Mouse (Mus musculus) heart, adult 11 months (tissue): ENCODE measurements at regions not wholly inside any gene's neighbourhood (a gene's known extent, or its start where the extent isn't known, plus 50 kb on each side); places are given as distances from the start of the nearest gene placed in this dataset.

Experiments used
- DNase-seq: peaks from one replicate; pipeline ENCODE4 v3.0.0; 2022

DNA sequence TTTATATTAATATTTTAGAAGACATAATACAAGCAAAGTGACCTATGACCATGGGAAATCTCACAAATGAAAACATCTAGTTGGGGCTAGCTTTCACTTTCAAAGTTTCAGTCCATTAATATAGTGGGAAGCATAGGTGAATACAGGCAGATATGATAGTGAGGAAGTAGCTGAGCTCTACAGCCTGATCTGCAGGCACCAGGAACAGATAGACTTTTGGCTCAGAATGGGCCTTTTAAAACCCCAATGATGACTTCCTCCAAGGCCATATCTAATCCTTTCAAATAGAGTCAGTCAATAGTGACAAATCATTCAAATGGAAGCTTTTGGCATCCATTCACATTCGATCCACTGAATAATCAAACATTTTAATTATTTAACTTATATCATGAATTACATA is 581.6 kb upstream of the Pcdh17 start:
- no peak for DNase-seq

DNA sequence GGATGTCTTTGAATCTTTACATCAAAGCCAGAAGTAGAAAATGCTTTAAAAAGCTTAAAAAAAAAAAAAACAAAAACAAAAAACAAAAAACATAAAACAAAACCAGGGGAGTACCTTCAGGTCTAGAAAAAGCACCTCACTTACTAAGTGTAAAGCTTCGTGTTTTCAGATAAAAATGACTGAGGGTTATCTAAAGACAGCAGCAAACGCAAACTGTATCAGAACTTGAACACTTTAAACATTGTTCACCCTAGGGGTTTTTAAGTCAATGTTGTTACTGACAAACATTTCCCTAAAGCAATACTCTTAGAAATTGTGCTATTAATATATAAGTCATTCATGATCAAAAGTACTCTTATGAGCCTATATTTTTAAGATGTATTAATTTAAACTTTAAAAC is 580.7 kb upstream of the Pcdh17 start:
- DNase-seq = no peak

DNA sequence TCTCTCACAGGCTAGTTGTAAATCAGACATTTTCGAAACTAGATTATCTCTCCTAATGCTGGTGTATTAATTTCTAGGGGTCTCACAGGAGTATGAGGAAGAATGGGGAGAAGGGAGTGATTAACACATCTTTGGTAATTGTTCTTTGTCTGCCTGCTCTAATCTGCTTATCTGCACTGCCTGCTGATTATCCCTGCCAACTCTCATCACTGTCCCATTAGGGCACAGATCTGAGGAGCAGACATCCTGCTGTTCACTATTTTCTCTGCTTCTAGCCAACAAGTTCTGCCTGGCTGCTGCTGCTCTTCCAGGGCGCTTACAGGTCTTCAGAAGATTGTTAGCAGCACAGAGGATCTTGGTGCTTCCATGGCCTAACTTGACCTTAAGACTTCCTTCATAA is 557.0 kb upstream of the Pcdh17 start:
- DNase-seq = peak; percentile 52

DNA sequence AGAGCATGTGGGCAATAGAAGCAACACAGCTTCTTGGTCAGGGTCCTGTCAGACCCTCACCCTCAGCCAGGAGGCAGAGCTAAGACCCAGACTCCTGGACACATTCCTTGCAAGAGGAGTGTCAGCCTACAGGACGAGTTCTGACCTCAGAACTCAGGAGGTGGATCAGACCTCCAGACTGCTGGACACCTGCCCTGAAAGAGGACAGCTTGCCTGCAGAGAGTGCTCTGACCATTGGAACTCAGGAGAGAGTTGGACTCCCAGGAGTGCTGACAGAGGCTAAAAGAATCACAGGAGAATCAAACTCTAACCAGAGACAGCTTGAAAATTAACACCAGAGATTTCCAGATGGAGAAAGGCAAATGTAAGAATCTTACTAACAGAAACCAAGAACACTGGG is 542.7 kb upstream of the Pcdh17 start:
- DNase-seq = peak; percentile 52

DNA sequence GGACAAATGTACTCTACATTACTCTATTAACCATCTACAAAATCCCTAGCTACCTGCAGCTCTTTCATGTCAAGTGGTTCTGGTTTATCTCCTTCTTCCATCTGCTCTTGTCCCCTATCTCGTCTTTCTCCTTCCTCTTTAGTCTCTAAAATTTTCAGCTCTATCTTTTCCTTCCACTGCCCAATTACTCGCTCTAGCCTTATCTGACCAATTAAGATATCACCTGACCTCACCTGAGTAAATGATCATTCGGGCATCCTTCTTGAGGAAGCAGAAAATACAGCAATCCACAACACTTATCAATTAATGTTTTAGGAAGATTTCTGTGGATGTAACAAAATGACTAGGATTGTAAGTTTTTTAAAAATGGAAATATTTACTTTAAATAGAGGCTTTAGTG is 500.3 kb upstream of the Pcdh17 start:
- no peak for DNase-seq

DNA sequence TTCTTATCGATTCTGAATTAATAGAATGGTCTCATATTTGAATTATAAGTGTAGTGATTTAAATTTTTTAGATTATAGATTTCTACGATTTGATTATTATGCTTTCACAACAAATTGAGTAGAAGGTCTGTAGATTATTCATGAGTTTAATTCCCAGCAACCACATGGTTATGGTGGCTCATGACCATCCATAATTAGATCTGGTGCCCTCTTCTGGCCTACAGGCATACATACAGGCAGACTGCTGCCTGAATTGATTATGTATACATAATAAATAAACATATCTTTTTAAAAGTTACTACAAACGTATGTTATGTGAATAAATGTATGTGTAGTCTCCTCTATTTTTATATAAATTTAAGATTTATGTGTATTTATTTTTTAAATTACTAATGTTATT is 499.2 kb upstream of the Pcdh17 start:
- no peak for DNase-seq

DNA sequence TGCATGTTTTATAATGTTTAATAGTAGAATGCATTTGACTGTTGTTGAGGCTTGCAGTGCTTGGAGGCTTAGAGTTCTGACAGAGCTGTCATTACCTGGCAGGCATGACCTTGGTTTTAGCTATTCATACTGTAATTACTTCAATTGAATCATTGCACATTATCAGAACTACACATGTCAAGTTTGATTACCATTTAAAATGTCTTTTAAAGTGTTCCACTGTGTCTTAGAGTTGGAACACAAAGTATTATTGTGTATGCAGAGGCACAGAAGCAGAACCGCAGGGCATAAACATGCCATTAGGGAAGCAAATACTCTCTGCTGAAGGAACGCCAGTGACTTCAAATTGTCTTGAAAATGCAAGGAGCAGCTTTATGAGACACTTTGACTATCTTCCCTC is 493.7 kb upstream of the Pcdh17 start:
- no peak for DNase-seq

DNA sequence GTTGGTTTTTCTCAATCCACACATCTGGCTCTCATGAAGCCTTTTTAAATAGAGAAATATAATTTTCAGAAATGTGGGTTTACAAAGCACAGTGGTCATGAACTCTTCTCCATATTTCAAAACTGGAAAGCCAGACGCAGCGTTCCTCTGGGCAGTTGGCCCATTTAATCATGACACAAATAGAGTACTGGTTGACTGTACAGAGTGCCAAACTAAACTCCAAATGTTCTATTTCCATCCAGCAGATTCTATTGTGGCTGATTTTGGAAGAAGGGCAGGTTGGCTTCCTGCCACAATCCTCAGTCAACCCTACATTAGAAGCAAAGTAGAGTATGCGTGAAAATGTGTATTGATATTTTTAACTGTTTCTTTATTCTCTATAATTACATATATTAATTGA is 484.3 kb upstream of the Pcdh17 start:
- peak; percentile 94 for DNase-seq

DNA sequence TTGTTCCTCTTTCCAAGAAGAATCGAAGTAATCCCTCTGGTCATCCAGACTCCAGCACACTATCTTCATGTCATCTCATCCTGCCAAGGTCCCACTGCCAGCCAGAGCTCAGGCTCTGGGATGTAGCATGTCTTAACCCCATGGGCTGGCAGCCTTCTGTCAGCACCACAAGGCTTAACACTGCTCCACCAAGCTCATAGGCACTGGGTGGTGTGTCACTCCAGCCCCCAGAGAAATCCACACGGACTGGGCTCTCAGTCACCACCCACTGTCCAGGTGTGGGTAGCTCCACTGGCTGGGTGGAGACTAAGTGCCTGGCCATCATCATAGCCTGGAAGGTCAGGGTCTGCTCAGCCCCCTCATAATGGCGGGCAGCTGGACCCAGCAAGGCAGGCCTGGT is 459.8 kb upstream of the Pcdh17 start:
- peak; percentile 86 for DNase-seq
